Mouse (Mus musculus) neural tube, embryonic 14.5 days (tissue): ENCODE data around the gene Plekhg5. TPM values are rescaled to one million over a fixed set of nuclear protein-coding genes. Genes with fewer than 3 reads are reported as not detected.

Source experiments
- ATAC-seq: fragments of 200-750 bp; cut with Nextera tagmentation; 2 replicates; pipeline ENCODE4 v1.8.0; 2017; ENCODE audit warnings: low read depth, mild to moderate bottlenecking, moderate TSS enrichment, moderate library complexity
- H3K27ac ChIP-seq: fragments of 300-500 bp; sonication (generic); 2 replicates; pipeline ENCODE4 v1.5.1; 2014; ENCODE audit warnings: low read depth, mild to moderate bottlenecking, control low read depth, low read length, moderate library complexity, mixed read lengths
- H3K27me3 ChIP-seq: fragments of 300-500 bp; sonication (generic); 2 replicates; pipeline ENCODE4 v1.6.1; 2014; ENCODE audit warnings: low read length; ENCODE audit not compliant: control insufficient read depth, insufficient read depth
- H3K36me3 ChIP-seq: fragments of 300-500 bp; sonication (generic); 2 replicates; pipeline ENCODE4 v1.6.1; 2014; ENCODE audit warnings: low read length, mixed read lengths; ENCODE audit not compliant: control insufficient read depth, insufficient read depth
- H3K4me1 ChIP-seq: fragments of 300-500 bp; sonication (generic); 2 replicates; pipeline ENCODE4 v1.6.1; 2014; ENCODE audit warnings: low read length; ENCODE audit not compliant: control insufficient read depth, insufficient read depth
- H3K4me2 ChIP-seq: fragments of 300-500 bp; sonication (generic); 2 replicates; pipeline ENCODE4 v1.6.1; 2014; ENCODE audit warnings: mild to moderate bottlenecking, low read depth, low read length, control low read depth
- H3K4me3 ChIP-seq: fragments of 300-500 bp; sonication (generic); 2 replicates; pipeline ENCODE4 v1.5.1; 2014; ENCODE audit warnings: low read depth, low read length, control low read depth, mixed read lengths
- H3K9ac ChIP-seq: fragments of 300-500 bp; sonication (generic); replicated peaks from 2 replicates; pipeline ENCODE4 v1.6.1; 2014; ENCODE audit warnings: low read depth, mild to moderate bottlenecking, control low read depth, low read length, mixed read lengths
- H3K9me3 ChIP-seq: fragments of 300-500 bp; sonication (generic); 2 replicates; pipeline ENCODE4 v1.6.1; 2016; ENCODE audit warnings: low read length; ENCODE audit not compliant: control insufficient read depth
- WGBS: fragments of 180-500 bp; shearing (Covaris S2); extraction: QIAGEN DNeasy Blood & Tissue Kit; methylation state at CpG from one replicate; pipeline ENCODE4 v1.1.7; 2014; 5-methylcytosine and 5-hydroxymethylcytosine counted together
- polyA plus RNA-seq: library from polyadenylated mRNA; unstranded; fragments of >200 nt; fragmentation: Nextera tagmentation; extraction: Ambion mirVana; gene quantifications from 2 replicates; pipeline ENCODE4 v1.2.1, GENCODE M21; 2014

The Plekhg5 gene
- polyA plus RNA-seq, 1 experiment from 2014 or later = 9.6 TPM

GRCm38 (mm10) chr4:152125161-152126025 is 53.1 kb downstream of the Plekhg5 start:
- no peak overlapping the region; the same call in 1 of the 2 replicates for H3K9ac ChIP-seq
- peak overlapping the region; percentile 22 for H3K4me2 ChIP-seq
- no peaks in the 10 kb centered on the region for H3K36me3 ChIP-seq
- H3K4me3 ChIP-seq = peak overlapping the region; percentile 20
- 3% methylated on average over 56 of the region's 56 CpGs for WGBS
- no peak overlapping the region for H3K27ac ChIP-seq
- H3K27me3 ChIP-seq = peaks cover 80% of the 10 kb centered on the region
- no peak for ATAC-seq
- H3K9me3 ChIP-seq = no peaks in the 10 kb centered on the region
- H3K4me1 ChIP-seq = peaks cover 12% of the 10 kb centered on the region

- Histone ChIP-seq H3K27me3 (peaks cover 85% of the 10 kb centered on the region), H3K36me3 (no peaks in the 10 kb centered on the region), H3K27ac (no peak overlapping the region), H3K9me3 (no peaks in the 10 kb centered on the region), H3K4me1 (peaks cover 18% of the 10 kb centered on the region), H3K4me3 (peak overlapping the region; percentile 20), H3K9ac (no peak overlapping the region; the same call in 1 of the 2 replicates), H3K4me2 (peak overlapping the region; percentile 22)
- no peak for ATAC-seq
- 2% methylated on average over 65 of the region's 65 CpGs for WGBS
These were observed 54.0 kb downstream of the Plekhg5 start for GRCm38 (mm10) chr4:152126026-152126920.

- no peak overlapping the region for H3K4me2 ChIP-seq
- H3K9me3 ChIP-seq = no peaks in the 10 kb centered on the region
- WGBS = 79% methylated on average over 11 of the region's 11 CpGs
- ATAC-seq = no peak
- peaks cover 24% of the 10 kb centered on the region for H3K4me1 ChIP-seq
- H3K4me3 ChIP-seq = no peak overlapping the region
- no peaks in the 10 kb centered on the region for H3K36me3 ChIP-seq
- peaks cover 87% of the 10 kb centered on the region for H3K27me3 ChIP-seq
- no peak overlapping the region for H3K9ac ChIP-seq
- no peak overlapping the region for H3K27ac ChIP-seq
These were observed 55.6 kb downstream of the Plekhg5 start for GRCm38 (mm10) chr4:152127884-152128283.

GRCm38 (mm10) chr4:152128784-152129183 is 56.5 kb downstream of the Plekhg5 start:
- H3K9me3 ChIP-seq = no peaks in the 10 kb centered on the region
- no peaks in the 10 kb centered on the region for H3K36me3 ChIP-seq
- peaks cover 87% of the 10 kb centered on the region for H3K27me3 ChIP-seq
- H3K9ac ChIP-seq = no peak overlapping the region
- no peak overlapping the region for H3K27ac ChIP-seq
- H3K4me2 ChIP-seq = no peak overlapping the region
- WGBS = 45% methylated on average over 5 of the region's 5 CpGs
- ATAC-seq = no peak
- peaks cover 24% of the 10 kb centered on the region for H3K4me1 ChIP-seq
- H3K4me3 ChIP-seq = no peak overlapping the region

GRCm38 (mm10) chr4:152129395-152129930 is 57.2 kb downstream of the Plekhg5 start:
- WGBS = 16% methylated on average over 13 of the region's 13 CpGs
- ATAC-seq = no peak
- Histone ChIP-seq H3K9ac (no peak overlapping the region), H3K9me3 (no peaks in the 10 kb centered on the region), H3K27me3 (peaks cover 85% of the 10 kb centered on the region), H3K4me3 (no peak overlapping the region), H3K27ac (no peak overlapping the region), H3K36me3 (no peaks in the 10 kb centered on the region), H3K4me1 (peaks cover 24% of the 10 kb centered on the region), H3K4me2 (no peak overlapping the region)

- peak overlapping the region; percentile 21 for H3K4me3 ChIP-seq
- WGBS = 1% methylated on average over 68 of the region's 85 CpGs
- peak; percentile 79 for ATAC-seq
These were observed 58.7 kb downstream of the Plekhg5 start for GRCm38 (mm10) chr4:152130771-152131653.

GRCm38 (mm10) chr4:152131809-152132771 is 59.8 kb downstream of the Plekhg5 start:
- Histone ChIP-seq H3K4me2 (0 out of 2 replicates have a peak overlapping the region, but pooled peaks have one; percentile 48), H3K36me3 (no peaks in the 10 kb centered on the region), H3K9ac (no peak overlapping the region), H3K27ac (no peak overlapping the region), H3K4me1 (peaks cover 14% of the 10 kb centered on the region), H3K9me3 (no peaks in the 10 kb centered on the region), H3K4me3 (no peak overlapping the region), H3K27me3 (peaks cover 62% of the 10 kb centered on the region)
- WGBS = 3% methylated on average over 48 of the region's 50 CpGs
- ATAC-seq = no peak

More at GRCm38 (mm10) chr4:152130771-152131653, 58.7 kb downstream of the Plekhg5 start:
- Histone ChIP-seq H3K36me3 (no peaks in the 10 kb centered on the region), H3K9me3 (no peaks in the 10 kb centered on the region), H3K27me3 (peaks cover 71% of the 10 kb centered on the region), H3K4me1 (peaks cover 19% of the 10 kb centered on the region), H3K27ac (no peak overlapping the region), H3K9ac (no peak overlapping the region), H3K4me2 (peak overlapping the region; percentile 48)
